Mouse (Mus musculus): ENCODE data around the gene Fam171a2. TPM values are rescaled to one million over a fixed set of nuclear protein-coding genes. Genes with fewer than 3 reads are reported as not detected.
"Not testable (repeated sequence)": the region's sequence is repeated elsewhere in the genome, so short reads cannot be mapped to it uniquely, and the experiment has no call there.

The Fam171a2 gene
- polyA plus RNA-seq, 2 experiments: 0.17 to 1.6 TPM

- Histone ChIP-seq H3K27me3 (ENCODE audit: control insufficient read depth, insufficient read depth, low read length) (peaks cover 84% of the 10 kb centered on the region), H3K36me3 (replicated peaks; ENCODE audit: control insufficient read depth, insufficient read depth, low read depth) (no peaks in the 10 kb centered on the region), H3K4me3 (ENCODE audit: insufficient read depth in 1 of 2, low read depth in 2 of 2, low read length in 2 of 2) (no peak overlapping the region), H3K9ac (replicated peaks) (no peak overlapping the region), H3K4me2 (ENCODE audit: low read depth) (no peak overlapping the region), H3K4me1 (replicated peaks; ENCODE audit: control insufficient read depth in 2 of 2, insufficient read depth in 2 of 2, low read length in 1 of 2) (peaks cover 6 to 12% of the 10 kb centered on the region in 2 experiments; a peak in 3 of 4 replicates), H3K9me3 (ENCODE audit: control insufficient read depth, low read length) (no peaks in the 10 kb centered on the region), H3K27ac (no peak overlapping the region)
- 73% methylated on average over 9 of the region's 9 CpGs for WGBS (ENCODE audit: insufficient replicate concordance)
- ATAC-seq (ENCODE audit: insufficient read depth) (no peak), DNase-seq (ENCODE audit: low read depth in 3 of 3, low spot score in 3 of 3) (no peak)
- TF ChIP-seq EP300 (IDR thresholded peaks at IDR 0.05; ENCODE audit: low read depth) (no peak), CTCF (IDR thresholded peaks at IDR 0.05; ENCODE audit: low read depth) (no peak)
Measured at GRCm38 (mm10) chr11:102394421-102395124, 52.9 kb downstream of the Fam171a2 start.

DNA sequence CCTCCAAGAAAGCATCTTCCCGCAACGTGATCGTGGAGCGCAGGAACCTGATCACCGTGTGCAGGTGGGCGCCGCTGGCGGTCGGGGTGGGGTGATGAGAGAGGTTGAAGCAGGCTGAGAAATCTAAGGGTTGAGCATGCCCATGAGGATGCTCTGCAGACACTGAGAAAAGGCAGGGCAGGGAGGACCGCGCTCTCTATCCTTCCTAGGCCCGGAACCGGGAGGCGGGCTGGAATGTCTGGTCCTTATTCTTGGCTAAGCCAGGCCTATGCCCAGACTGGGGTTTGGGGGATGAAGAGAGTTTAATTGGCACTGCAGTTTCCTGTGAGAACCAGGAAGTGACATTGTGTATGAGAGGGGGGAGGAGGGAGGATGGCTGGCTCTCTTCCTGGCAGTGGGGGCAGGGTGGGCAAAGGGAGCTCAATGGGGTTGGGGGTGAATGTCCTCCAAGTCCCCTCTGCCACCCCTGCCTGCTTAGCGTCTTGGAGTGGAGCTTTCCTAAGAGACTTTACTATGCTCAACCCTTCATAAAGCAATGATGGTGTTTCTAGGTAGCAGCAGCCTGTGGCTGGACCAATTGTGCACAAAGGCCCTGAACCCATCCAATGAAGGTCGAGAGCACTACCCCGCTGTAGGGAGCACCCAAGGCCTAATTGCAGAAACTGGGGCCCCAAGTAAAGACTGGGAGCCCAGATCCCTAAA is 53.6 kb downstream of the Fam171a2 start:
- H3K27ac ChIP-seq: no peak overlapping the region
- DNase-seq (ENCODE audit: low read depth in 3 of 3, low spot score in 3 of 3) (no peak), ATAC-seq (ENCODE audit: insufficient read depth) (no peak)
- TF ChIP-seq CTCF (IDR thresholded peaks at IDR 0.05; ENCODE audit: low read depth) (no peak), EP300 (IDR thresholded peaks at IDR 0.05; ENCODE audit: low read depth) (no peak)
- WGBS (ENCODE audit: insufficient replicate concordance): 7% methylated on average over 17 of the region's 17 CpGs
- peak overlapping the region in 1 of 2 experiments; percentile 35; a peak in 2 of 4 replicates for H3K4me3 ChIP-seq (ENCODE audit: insufficient read depth in 1 of 2, low read depth in 2 of 2, low read length in 2 of 2)
- no peak overlapping the region for H3K9ac ChIP-seq (replicated peaks)
- H3K9me3 ChIP-seq (ENCODE audit: control insufficient read depth, low read length): no peaks in the 10 kb centered on the region
- peaks cover 77% of the 10 kb centered on the region for H3K27me3 ChIP-seq (ENCODE audit: control insufficient read depth, insufficient read depth, low read length)
- peaks cover 6 to 12% of the 10 kb centered on the region in 2 experiments; a peak in 3 of 4 replicates for H3K4me1 ChIP-seq (replicated peaks; ENCODE audit: control insufficient read depth in 2 of 2, insufficient read depth in 2 of 2, low read length in 1 of 2)
- peak overlapping the region; percentile 61 for H3K4me2 ChIP-seq (ENCODE audit: low read depth)
- no peaks in the 10 kb centered on the region for H3K36me3 ChIP-seq (replicated peaks; ENCODE audit: control insufficient read depth, insufficient read depth, low read depth)

GRCm38 (mm10) chr11:102393238-102393634 is 54.2 kb downstream of the Fam171a2 start, which contains the start of gene Rundc3a:
TSS of gene Rundc3a (plus strand) at chr11:102393403.
- H3K4me1 ChIP-seq (replicated peaks; ENCODE audit: control insufficient read depth in 2 of 2, insufficient read depth in 2 of 2, low read length in 1 of 2): peaks cover 6 to 12% of the 10 kb centered on the region in 2 experiments; a peak in 3 of 4 replicates
- peaks cover 71% of the 10 kb centered on the region for H3K27me3 ChIP-seq (ENCODE audit: control insufficient read depth, insufficient read depth, low read length)
- ATAC-seq (ENCODE audit: insufficient read depth) (peak; percentile 54), DNase-seq (ENCODE audit: low read depth in 3 of 3, low spot score in 3 of 3) (no peak)
- TF ChIP-seq EP300 (IDR thresholded peaks at IDR 0.05; ENCODE audit: low read depth) (no peak), CTCF (IDR thresholded peaks at IDR 0.05; ENCODE audit: low read depth) (no peak)
- under 1% methylated on average over 34 of the region's 34 CpGs for WGBS (ENCODE audit: insufficient replicate concordance)
- H3K9ac ChIP-seq (replicated peaks): peak within 1 kb of the TSS; percentile 10
- H3K4me3 ChIP-seq (ENCODE audit: insufficient read depth in 1 of 2, low read depth in 2 of 2, low read length in 2 of 2): peak within 1 kb of the TSS; percentile 33 to 35
- no peaks in the 10 kb centered on the region for H3K9me3 ChIP-seq (ENCODE audit: control insufficient read depth, low read length)
- H3K36me3 ChIP-seq (replicated peaks; ENCODE audit: control insufficient read depth, insufficient read depth, low read depth): no peaks in the 10 kb centered on the region
- H3K27ac ChIP-seq: no peak within 1 kb of the TSS
- H3K4me2 ChIP-seq (ENCODE audit: low read depth): peak within 1 kb of the TSS; percentile 61

DNA sequence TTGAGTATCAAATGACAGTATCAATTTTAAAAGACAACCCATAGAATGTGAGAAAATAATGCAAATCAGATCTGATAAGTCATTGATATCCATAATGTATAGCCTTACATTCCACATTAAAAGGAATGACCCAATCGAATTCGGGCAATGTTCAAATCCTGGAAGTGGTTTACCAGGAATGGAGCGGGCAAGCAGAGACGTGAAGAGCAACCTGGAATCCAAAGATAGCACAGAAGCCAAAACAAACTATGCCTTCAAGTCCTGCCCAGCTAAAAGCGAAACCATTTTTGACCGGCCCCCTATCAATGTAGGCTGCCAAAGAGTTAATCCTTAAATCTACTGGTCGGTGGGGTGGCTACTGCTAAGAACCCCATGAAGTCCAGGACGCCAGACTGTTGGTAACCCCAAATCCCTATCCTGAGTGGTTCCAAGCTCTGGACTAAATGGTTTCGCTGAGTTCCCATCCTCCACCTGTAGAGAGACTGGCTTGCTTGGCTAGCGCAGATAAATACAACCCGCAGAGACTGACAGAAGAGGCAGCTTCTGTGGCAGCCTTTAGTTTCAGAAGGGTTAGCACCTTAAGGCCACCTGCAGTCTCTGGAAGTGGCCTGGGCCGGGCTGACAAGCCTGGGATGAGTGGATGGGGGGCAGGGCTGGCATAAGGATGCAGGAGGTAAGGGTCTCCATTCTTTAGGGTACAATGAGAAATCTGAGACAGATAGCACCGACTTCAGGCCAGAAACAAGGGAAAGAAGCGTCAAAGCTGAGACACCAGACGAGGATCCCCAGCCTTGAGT is 54.8 kb downstream of the Fam171a2 start:
- no peak overlapping the region; the same call in none of the 2 replicates for H3K9ac ChIP-seq (replicated peaks)
- no peaks in the 10 kb centered on the region for H3K36me3 ChIP-seq (replicated peaks; ENCODE audit: control insufficient read depth, insufficient read depth, low read depth)
- H3K4me3 ChIP-seq (ENCODE audit: insufficient read depth in 1 of 2, low read depth in 2 of 2, low read length in 2 of 2): peak overlapping the region; percentile 33 to 35
- H3K9me3 ChIP-seq (ENCODE audit: control insufficient read depth, low read length): no peaks in the 10 kb centered on the region
- ATAC-seq (ENCODE audit: insufficient read depth): peak; percentile 29; the same call in 1 of the 2 replicates
- no peak for TF ChIP-seq EP300 (IDR thresholded peaks at IDR 0.05; ENCODE audit: low read depth)
- no peak for TF ChIP-seq CTCF (IDR thresholded peaks at IDR 0.05; ENCODE audit: low read depth)
- peaks cover 65% of the 10 kb centered on the region for H3K27me3 ChIP-seq (ENCODE audit: control insufficient read depth, insufficient read depth, low read length)
- H3K4me2 ChIP-seq (ENCODE audit: low read depth): peak overlapping the region; percentile 61
- WGBS (ENCODE audit: insufficient replicate concordance): 17% methylated on average over 15 of the region's 15 CpGs
- no peak overlapping the region for H3K27ac ChIP-seq
- no peak for DNase-seq (ENCODE audit: low read depth in 3 of 3, low spot score in 3 of 3)
- peaks cover 6 to 12% of the 10 kb centered on the region in 2 experiments; a peak in 3 of 4 replicates for H3K4me1 ChIP-seq (replicated peaks; ENCODE audit: control insufficient read depth in 2 of 2, insufficient read depth in 2 of 2, low read length in 1 of 2)

- Histone ChIP-seq H3K4me1 (replicated peaks; ENCODE audit: control insufficient read depth in 2 of 2, insufficient read depth in 2 of 2, low read length in 1 of 2) (peaks cover 6 to 18% of the 10 kb centered on the region in 2 experiments), H3K27me3 (ENCODE audit: control insufficient read depth, insufficient read depth, low read length) (peaks cover 45% of the 10 kb centered on the region)
- H3K36me3 ChIP-seq (replicated peaks; ENCODE audit: control insufficient read depth, insufficient read depth, low read depth); H3K4me2 ChIP-seq (ENCODE audit: low read depth); H3K9ac ChIP-seq (replicated peaks); ATAC-seq (ENCODE audit: insufficient read depth); H3K9me3 ChIP-seq (ENCODE audit: control insufficient read depth, low read length); H3K27ac ChIP-seq; H3K4me3 ChIP-seq (ENCODE audit: insufficient read depth in 1 of 2, low read depth in 2 of 2, low read length in 2 of 2); DNase-seq (ENCODE audit: low read depth in 3 of 3, low spot score in 3 of 3): not testable (repeated sequence)
- WGBS (ENCODE audit: insufficient replicate concordance): 72% methylated on average over 4 of the region's 5 CpGs
Measured at GRCm38 (mm10) chr11:102389436-102389835, 58.0 kb downstream of the Fam171a2 start.

Measured in liver, embryonic 14.5 days (tissue).